Mouse (Mus musculus) effector memory CD4-positive, alpha-beta T cell, adult 5 months (primary cell): ENCODE measurements around the gene Ppp6r3. TPM values are rescaled to one million over a fixed set of nuclear protein-coding genes. Genes with fewer than 3 reads are reported as not detected.

Experiments used
- polyA plus RNA-seq: library from polyadenylated mRNA; unstranded; fragments of 100-300 nt; shearing (Covaris generic); gene quantifications from one replicate; pipeline ENCODE4 v1.2.1, GENCODE M21; 2017

The Ppp6r3 gene
- polyA plus RNA-seq, result 81.7 TPM

GRCm38 (mm10) chr19:3575632-3576384 is at the start of gene Ppp6r3:
TSS of gene Ppp6r3 (minus strand) at chr19:3575749.

GRCm38 (mm10) chr19:3414268-3414733 is 161.2 kb downstream of the Ppp6r3 start, which contains the start of gene Gal:
TSS of gene Gal (minus strand) at chr19:3414544.

Other genes starting within 250 kb of the Ppp6r3 start
- gene Tesmin, start 186.9 kb downstream of the Ppp6r3 start, polyA plus RNA-seq, result not detected
- 0.49 TPM for gene Gal, start 161.2 kb downstream of the Ppp6r3 start, polyA plus RNA-seq
- 0.92 TPM for gene Lrp5, start 110.8 kb upstream of the Ppp6r3 start, polyA plus RNA-seq
- gene 1810055G02Rik, start 132.5 kb upstream of the Ppp6r3 start, polyA plus RNA-seq, result 26.5 TPM
- 101 TPM for gene Kmt5b, start 191.7 kb upstream of the Ppp6r3 start, polyA plus RNA-seq